7 mouse cellular contexts compared by ENCODE assay signal in the genomic region with DNA sequence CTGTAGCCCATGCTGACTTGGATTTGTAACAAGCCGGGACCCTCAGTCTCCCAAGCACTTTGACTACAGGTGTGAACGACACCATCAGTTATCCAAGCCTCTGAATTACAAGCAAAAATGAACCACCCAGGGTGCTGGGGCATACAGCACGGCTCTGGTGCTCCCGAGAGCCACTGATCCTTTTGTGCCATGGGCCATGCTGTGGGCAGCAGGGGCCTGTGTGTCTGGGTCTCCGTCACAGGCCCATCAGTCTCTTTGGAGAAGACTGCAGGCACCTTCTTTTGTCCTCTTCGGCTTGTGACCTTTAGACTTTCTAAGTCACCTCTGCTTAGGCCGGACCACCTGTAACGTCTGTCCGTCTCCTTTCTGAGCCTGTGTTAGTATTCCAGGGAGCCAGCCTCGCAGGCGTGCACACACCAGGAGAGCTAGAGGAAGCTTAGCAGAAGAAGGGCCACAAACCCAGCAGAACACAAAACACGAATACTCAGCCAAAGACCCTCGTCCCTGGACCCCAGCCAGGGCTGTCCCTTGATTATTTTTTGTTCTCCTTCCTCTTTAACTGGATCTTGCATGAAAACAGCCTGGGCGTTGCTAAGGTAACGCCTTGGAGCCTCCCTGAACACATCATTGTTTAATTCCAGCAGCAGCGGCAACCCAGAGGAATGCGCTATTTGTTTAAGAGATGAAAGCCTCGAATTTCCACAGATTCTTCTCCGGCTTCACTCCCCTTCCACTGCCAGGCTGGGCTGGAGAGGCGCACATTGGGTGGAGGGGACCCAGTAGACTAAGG. TPM values are rescaled to one million over a fixed set of nuclear protein-coding genes. Genes with fewer than 3 reads are reported as not detected.
DNase-seq lines count a peak whose midpoint lies in the region; TF ChIP-seq lines count a peak whose summit lies in the region.

No protein-coding gene starts in this region.

- no peaks in the 10 kb centered on the region for H3K36me3 ChIP-seq in forebrain, embryonic 10.5 days (replicated peaks)

- H3K9me3 ChIP-seq in forebrain, embryonic 10.5 days, result peaks cover 2% of the 10 kb centered on the region; the same call in 1 of the 2 replicates

- intact Hi-C loops in heart, postnatal 10 days (cut with DNase I), result loop anchor here (2.0 kb wide), 1 partner anchor 34 kb away; the partner anchor contains the start of gene Podxl

- no peak for TF ChIP-seq CTCF in layer of hippocampus, adult 2 months (conservative IDR thresholded peaks at IDR 0.05)

- peaks cover 28% of the 10 kb centered on the region for H3K4me1 ChIP-seq in brown adipose tissue, adult 24 weeks (ENCODE audit: control insufficient read depth, insufficient read depth, insufficient read length, low read length)
- H3K4me1 ChIP-seq in forebrain, embryonic 10.5 days, result peaks cover 63% of the 10 kb centered on the region

- 13% methylated on average over 20 of the region's 20 CpGs for WGBS in forebrain, embryonic 10.5 days

- H3K27me3 ChIP-seq in forebrain, embryonic 10.5 days (ENCODE audit: poor library complexity, severe bottlenecking), result no peaks in the 10 kb centered on the region

- peak; percentile 80 for DNase-seq in forebrain, embryonic 10.5 days (ENCODE audit: extremely low spot score, low spot score)
- DNase-seq in heart, postnatal 10 days, result peak; percentile 59 to 70
- peak; percentile 52 to 60 for DNase-seq in layer of hippocampus, adult 2 months (ENCODE audit: low spot score in 2 of 2)
- DNase-seq in lung, postnatal 14 days, result peak; percentile 44
- DNase-seq in right cerebral cortex, postnatal 4 days, result peak; percentile 71
- no peak for DNase-seq in spleen, postnatal 4 days (ENCODE audit: low spot score in 2 of 2)

- H3K27ac ChIP-seq in brown adipose tissue, adult 24 weeks (replicated peaks; ENCODE audit: low read depth, low read length), result peak overlapping the region; percentile 71
- H3K27ac ChIP-seq in forebrain, embryonic 10.5 days, result peak overlapping the region; percentile 89
- H3K27ac ChIP-seq in layer of hippocampus, adult 2 months, result peak overlapping the region; percentile 71

- no peak overlapping the region for H3K4me3 ChIP-seq in brown adipose tissue, adult 24 weeks (ENCODE audit: insufficient read depth, low read depth, low read length)
- peak overlapping the region; percentile 29 for H3K4me3 ChIP-seq in forebrain, embryonic 10.5 days
- H3K4me3 ChIP-seq in layer of hippocampus, adult 2 months, result no peak overlapping the region

RNA-seq across cellular contexts. Expression of gene Podxl, which starts 32.8 kb away (rescaled TPM):
- polyA plus RNA-seq in brown adipose tissue, adult 24 weeks (2012; ENCODE audit: insufficient read depth, insufficient read length, missing spikeins), result 13.0 and 18.7 TPM in 2 replicates
- 17.2 and 20.6 TPM in 2 replicates for polyA plus RNA-seq in forebrain, embryonic 10.5 days (2016; fragmentation: Nextera tagmentation; extraction: Ambion mirVana)
- total RNA-seq in heart, postnatal 10 days (2021), result 100 to 1,000 TPM; 106 to 113 TPM
- total RNA-seq in layer of hippocampus, adult 2 months (2021), result 10 to 100 TPM; 16.8 to 18.9 TPM

Comparison
In these comparisons a context has a peak if more than half of its experiments do, and no peak if none do; other contexts are left out.
1. DNase-seq: peak in forebrain, embryonic 10.5 days (single experiment), heart, postnatal 10 days (2 of 2), layer of hippocampus, adult 2 months (2 of 2), lung, postnatal 14 days (single experiment) and right cerebral cortex, postnatal 4 days (single experiment); none in spleen, postnatal 4 days (0 of 2).
2. RNA of gene Podxl, which starts 32.8 kb away (total RNA-seq): 106 to 113 TPM in heart, postnatal 10 days; 16.8 to 18.9 TPM in layer of hippocampus, adult 2 months; every median in the first group is over 4 times any median in the second.
3. Peak in every context shown above with its lines, with median percentiles within 50 percentile points of each other: H3K27ac ChIP-seq.